Mouse (Mus musculus): ENCODE data around the gene Zfp956. TPM values are rescaled to one million over a fixed set of nuclear protein-coding genes. Genes with fewer than 3 reads are reported as not detected.

The Zfp956 gene
- polyA plus RNA-seq, 1 experiment from 2014 or later: 4.5 TPM

DNA sequence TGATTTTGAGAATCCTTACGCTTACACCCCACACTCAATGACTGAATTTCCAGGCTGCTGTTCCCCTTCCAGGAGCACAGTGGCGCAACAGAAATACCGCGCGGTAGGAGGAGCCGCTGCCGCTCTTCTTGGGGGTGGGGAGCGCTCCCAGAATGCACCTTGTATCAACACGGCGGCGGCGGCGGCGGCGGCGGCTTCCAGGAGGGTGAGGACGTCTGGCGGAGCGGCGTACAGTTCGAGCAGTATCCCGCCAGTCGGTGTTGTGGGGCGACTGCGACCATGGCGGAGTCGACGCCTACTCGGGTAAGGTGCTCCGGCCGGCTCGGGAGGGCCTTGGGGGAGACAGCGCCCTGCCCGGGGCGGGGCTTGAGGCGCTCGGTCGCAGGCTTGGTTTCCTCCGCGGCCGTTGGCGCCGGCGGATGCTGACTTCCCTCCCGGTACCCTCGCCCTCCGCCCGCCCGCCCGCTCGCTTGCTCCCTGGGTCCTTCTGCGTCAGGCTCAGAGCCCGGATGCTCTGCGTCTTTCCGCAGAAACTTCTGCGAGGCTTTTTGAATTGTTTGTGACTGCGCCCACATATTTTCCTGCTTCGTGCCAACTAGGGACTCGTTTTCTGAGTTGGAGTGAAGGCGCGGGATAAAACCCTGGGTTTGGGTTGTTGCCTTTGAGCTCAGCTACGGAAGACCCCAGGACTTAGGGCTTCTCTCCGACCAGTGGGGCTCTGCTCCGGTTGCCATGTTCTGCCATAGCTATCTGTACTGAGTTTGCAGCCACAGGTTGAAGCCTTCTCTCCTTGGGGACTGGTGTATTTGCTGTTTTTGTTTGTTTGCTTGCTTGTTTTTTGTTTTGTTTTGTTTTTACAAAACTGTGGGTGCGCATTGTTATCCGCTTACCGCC lies 32.5 kb upstream of the Zfp956 start, which contains the start of gene Zfp212:
TSS of gene Zfp212 (plus strand) at position 30 of the 894 bp plus-strand sequence.
- Histone ChIP-seq H3K27me3 (ENCODE audit: control insufficient read depth, insufficient read depth, low read length) (no peaks in the 10 kb centered on the region), H3K9ac (ENCODE audit: low read length) (peak within 1 kb of the TSS; percentile 90), H3K36me3 (ENCODE audit: control insufficient read depth, insufficient read depth, low read length) (no peaks in the 10 kb centered on the region), H3K4me1 (replicated peaks; ENCODE audit: control insufficient read depth, insufficient read depth) (no peaks in the 10 kb centered on the region), H3K27ac (replicated peaks) (peak within 1 kb of the TSS; percentile 99), H3K4me3 (ENCODE audit: low read depth, low read length) (peak within 1 kb of the TSS; percentile 88), H3K4me2 (replicated peaks; ENCODE audit: low read depth) (peak within 1 kb of the TSS; percentile 49), H3K9me3 (ENCODE audit: control insufficient read depth, low read length) (no peaks in the 10 kb centered on the region)
- TF ChIP-seq EP300 (optimal IDR thresholded peaks at IDR 0.05) (no peak), CTCF (IDR thresholded peaks at IDR 0.05; ENCODE audit: low read depth) (peak; percentile 80)
- 3% methylated on average over 65 of the region's 67 CpGs for WGBS
- peak; percentile 94 for DNase-seq (ENCODE audit: low spot score)
- ATAC-seq (ENCODE audit: low FRiP score, low TSS enrichment): peak; percentile 96

DNA sequence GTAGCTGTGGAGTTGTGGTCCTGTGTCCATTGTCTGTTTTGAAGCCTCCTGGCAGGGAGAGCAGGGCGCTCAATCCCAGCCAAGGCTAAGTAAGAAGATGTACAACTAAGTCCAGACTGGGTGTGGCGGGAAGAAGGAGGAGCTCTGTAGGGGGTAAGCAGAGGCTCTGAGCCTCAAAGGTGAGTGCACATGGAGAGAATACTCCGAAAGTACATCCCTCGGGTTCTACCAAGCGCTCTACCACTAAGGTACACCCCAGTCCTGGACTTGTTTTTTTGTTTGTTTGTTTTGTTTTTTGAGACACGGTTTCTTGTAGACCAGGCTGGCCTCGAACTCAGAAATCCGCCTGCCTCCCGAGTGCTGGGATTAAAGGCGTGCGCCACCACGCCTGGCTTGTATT lies 10.7 kb upstream of the Zfp956 start:
- Histone ChIP-seq H3K9me3 (ENCODE audit: control insufficient read depth, low read length) (no peaks in the 10 kb centered on the region), H3K27ac (replicated peaks) (no peak overlapping the region)

DNA sequence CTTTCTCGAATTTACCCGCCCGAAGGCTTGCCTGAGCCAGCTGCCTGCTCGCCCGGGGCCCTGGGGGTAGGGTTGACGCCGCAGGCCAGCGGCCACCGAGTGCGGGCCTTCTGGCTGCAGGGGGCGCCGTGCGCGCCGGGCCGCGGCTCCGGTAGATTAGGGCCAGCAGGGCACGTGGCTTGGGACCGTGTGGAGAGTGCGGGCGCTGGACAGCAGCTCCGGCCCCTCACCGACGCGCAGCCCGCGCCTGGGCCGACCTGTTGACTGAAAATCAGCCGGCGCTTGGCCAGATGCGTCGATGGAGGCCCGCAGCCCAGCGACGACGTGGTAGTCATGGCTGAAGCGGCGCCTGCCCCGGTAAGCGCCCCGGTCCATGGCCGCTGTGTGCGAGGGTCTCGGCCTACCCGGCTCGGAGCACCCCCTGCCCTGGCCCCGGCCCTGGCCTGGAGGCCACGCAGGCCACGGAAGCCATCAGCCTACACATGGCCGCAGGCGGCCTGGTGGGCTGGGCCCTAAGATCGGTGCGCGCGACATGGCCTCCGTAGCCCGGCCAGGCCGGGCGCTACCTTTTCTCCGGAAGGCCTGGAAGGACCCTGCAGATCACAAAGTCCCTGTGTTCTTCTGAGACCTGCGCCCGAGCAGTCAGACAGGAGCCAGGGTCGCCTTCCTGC lies 10.0 kb upstream of the Zfp956 start:
- no peaks in the 10 kb centered on the region for H3K27me3 ChIP-seq (ENCODE audit: control insufficient read depth, insufficient read depth, low read length)
- no peaks in the 10 kb centered on the region for H3K9me3 ChIP-seq (ENCODE audit: control insufficient read depth, low read length)
- H3K4me2 ChIP-seq (replicated peaks; ENCODE audit: low read depth): peak overlapping the region; percentile 69
- TF ChIP-seq CTCF (IDR thresholded peaks at IDR 0.05; ENCODE audit: low read depth) (peak; percentile 65), EP300 (optimal IDR thresholded peaks at IDR 0.05) (no peak)
- no peaks in the 10 kb centered on the region for H3K4me1 ChIP-seq (replicated peaks; ENCODE audit: control insufficient read depth, insufficient read depth)
- DNase-seq (ENCODE audit: low spot score) (peak; percentile 78), ATAC-seq (ENCODE audit: low FRiP score, low TSS enrichment) (peak; percentile 90)
- peak overlapping the region; percentile 24; the same call in 1 of the 2 replicates for H3K27ac ChIP-seq (replicated peaks)
- no peaks in the 10 kb centered on the region for H3K36me3 ChIP-seq (ENCODE audit: control insufficient read depth, insufficient read depth, low read length)
- peak overlapping the region; percentile 39 for H3K4me3 ChIP-seq (ENCODE audit: low read depth, low read length)
- peak overlapping the region; percentile 69 for H3K9ac ChIP-seq (ENCODE audit: low read length)
- 17% methylated on average over 58 of the region's 64 CpGs for WGBS

More for the DNA sequence above, 10.7 kb upstream of the Zfp956 start:
- ATAC-seq (ENCODE audit: low FRiP score, low TSS enrichment) (no peak), DNase-seq (ENCODE audit: low spot score) (no peak)
- WGBS: 53% methylated on average over 12 of the region's 12 CpGs
- Histone ChIP-seq H3K27me3 (ENCODE audit: control insufficient read depth, insufficient read depth, low read length) (no peaks in the 10 kb centered on the region), H3K4me2 (replicated peaks; ENCODE audit: low read depth) (peak overlapping the region; percentile 69), H3K4me3 (ENCODE audit: low read depth, low read length) (peak overlapping the region; percentile 39), H3K4me1 (replicated peaks; ENCODE audit: control insufficient read depth, insufficient read depth) (no peaks in the 10 kb centered on the region), H3K9ac (ENCODE audit: low read length) (peak overlapping the region; percentile 69; the same call in 1 of the 2 replicates), H3K36me3 (ENCODE audit: control insufficient read depth, insufficient read depth, low read length) (no peaks in the 10 kb centered on the region)
- TF ChIP-seq EP300 (optimal IDR thresholded peaks at IDR 0.05) (no peak), CTCF (IDR thresholded peaks at IDR 0.05; ENCODE audit: low read depth) (no peak)

DNA sequence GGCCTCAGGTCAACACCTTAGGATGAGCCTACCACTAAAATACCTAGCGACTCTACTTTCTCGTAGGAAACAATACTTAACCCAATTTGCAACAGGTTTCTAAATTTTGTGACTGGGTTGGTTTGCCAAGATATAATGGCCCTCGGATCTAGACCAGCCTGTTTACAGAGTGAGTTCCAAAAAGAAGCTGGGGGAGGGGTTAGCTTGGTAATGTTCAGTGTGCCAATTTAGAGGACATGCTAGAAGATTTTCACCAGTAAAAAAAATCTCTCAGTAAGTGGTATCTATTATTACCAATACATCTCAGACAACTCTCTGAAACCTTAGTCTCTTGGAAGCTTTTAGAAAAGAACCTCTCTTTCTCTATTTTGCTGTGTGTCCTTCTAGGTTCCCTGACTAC lies 9.5 kb upstream of the Zfp956 start:
- 72% methylated on average over 3 of the region's 3 CpGs for WGBS
- Histone ChIP-seq H3K27ac (replicated peaks) (no peak overlapping the region), H3K36me3 (ENCODE audit: control insufficient read depth, insufficient read depth, low read length) (no peaks in the 10 kb centered on the region), H3K9me3 (ENCODE audit: control insufficient read depth, low read length) (no peaks in the 10 kb centered on the region), H3K4me2 (replicated peaks; ENCODE audit: low read depth) (peak overlapping the region; percentile 69), H3K9ac (ENCODE audit: low read length) (peak overlapping the region; percentile 69; the same call in 1 of the 2 replicates), H3K4me3 (ENCODE audit: low read depth, low read length) (peak overlapping the region; percentile 39), H3K4me1 (replicated peaks; ENCODE audit: control insufficient read depth, insufficient read depth) (no peaks in the 10 kb centered on the region), H3K27me3 (ENCODE audit: control insufficient read depth, insufficient read depth, low read length) (no peaks in the 10 kb centered on the region)
- TF ChIP-seq EP300 (optimal IDR thresholded peaks at IDR 0.05) (no peak), CTCF (IDR thresholded peaks at IDR 0.05; ENCODE audit: low read depth) (no peak)
- ATAC-seq (ENCODE audit: low FRiP score, low TSS enrichment): no peak
- DNase-seq (ENCODE audit: low spot score): no peak

DNA sequence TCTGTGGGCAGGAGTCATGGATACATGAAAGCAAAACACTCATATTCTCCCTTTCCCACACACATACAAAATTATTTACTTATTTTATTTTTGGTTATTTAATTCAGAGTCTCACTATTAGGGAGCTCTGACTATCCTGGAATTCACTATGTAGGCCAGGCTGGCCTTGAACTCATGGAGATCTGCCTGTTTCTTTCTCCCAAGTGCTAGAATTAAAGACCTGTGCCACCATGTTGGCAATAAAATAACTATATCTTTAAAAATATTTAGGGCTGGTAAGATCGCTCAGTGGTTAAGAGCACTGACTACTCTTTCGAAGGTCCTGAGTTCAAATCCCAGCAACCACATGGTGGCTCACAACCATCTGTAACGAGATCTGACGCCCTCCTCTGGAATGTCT lies 5.8 kb upstream of the Zfp956 start:
- Histone ChIP-seq H3K27me3 (ENCODE audit: control insufficient read depth, insufficient read depth, low read length) (no peaks in the 10 kb centered on the region), H3K36me3 (ENCODE audit: control insufficient read depth, insufficient read depth, low read length) (no peaks in the 10 kb centered on the region; the same call in 1 of the 2 replicates), H3K9ac (ENCODE audit: low read length) (no peak overlapping the region), H3K4me1 (replicated peaks; ENCODE audit: control insufficient read depth, insufficient read depth) (no peaks in the 10 kb centered on the region), H3K27ac (replicated peaks) (no peak overlapping the region), H3K4me2 (replicated peaks; ENCODE audit: low read depth) (no peak overlapping the region), H3K9me3 (ENCODE audit: control insufficient read depth, low read length) (no peaks in the 10 kb centered on the region), H3K4me3 (ENCODE audit: low read depth, low read length) (no peak overlapping the region)
- ATAC-seq (ENCODE audit: low FRiP score, low TSS enrichment) (no peak), DNase-seq (ENCODE audit: low spot score) (no peak)
- TF ChIP-seq EP300 (optimal IDR thresholded peaks at IDR 0.05) (no peak), CTCF (IDR thresholded peaks at IDR 0.05; ENCODE audit: low read depth) (no peak)
- WGBS: 91% methylated on average over 4 of the region's 4 CpGs

Measured in stomach, postnatal 0 days (tissue).